ENCODE assay signal across 18 mouse cellular contexts in the genomic region with DNA sequence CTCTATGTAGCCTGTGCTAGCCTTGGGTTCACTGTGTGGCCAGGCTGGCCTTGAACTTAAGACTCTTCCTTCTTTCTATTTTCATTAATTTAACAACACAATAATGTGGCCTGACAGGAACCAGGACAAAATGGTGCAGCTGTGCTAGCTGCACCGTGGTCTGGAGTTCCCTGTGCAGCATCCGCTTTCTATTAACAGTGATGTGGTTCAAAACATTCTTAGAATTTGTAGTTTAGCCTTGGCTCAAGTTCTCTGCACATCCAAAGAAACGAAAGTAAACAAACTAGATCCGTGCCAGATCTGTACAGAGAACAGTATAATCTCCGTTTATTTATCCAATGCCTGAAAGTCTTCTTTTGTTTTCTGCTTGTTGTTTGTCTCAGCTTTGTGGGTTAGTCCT.
"Had no signal": no experiment of that assay in that cellular context is flagged by ENCODE, and none has a peak within 500 bp of the region (broad histone marks: within the 10 kb centered on the region; RNA-seq: fewer than 3 reads in every experiment).

No protein-coding gene starts in this region.

- H3K4me1 ChIP-seq: liver, embryonic 15.5 days; lung, embryonic 15.5 days; midbrain, embryonic 12.5 days; neural tube, embryonic 12.5 days; stomach, embryonic 15.5 days had no signal

- H3K27ac ChIP-seq: liver, embryonic 15.5 days; lung, embryonic 15.5 days; macrophage; midbrain, embryonic 12.5 days; neural tube, embryonic 12.5 days; stomach, embryonic 15.5 days; stomach, postnatal 0 days had no signal

- ATAC-seq: liver, postnatal 0 days; lung, postnatal 0 days; midbrain, embryonic 16.5 days had no signal

- H3K9ac ChIP-seq: liver, embryonic 15.5 days; liver, postnatal 0 days; lung, embryonic 15.5 days; midbrain, embryonic 12.5 days; neural tube, embryonic 12.5 days; stomach, embryonic 15.5 days had no signal

- DNase-seq: liver, postnatal 0 days; lung, adult 2 months; lung, postnatal 14 days; lung, postnatal 36 days; midbrain, embryonic 14.5 days; right cerebral cortex, postnatal 14 days; thymus, adult 2 months; thymus, postnatal 25 days; thymus, postnatal 4 days had no signal

- H3K36me3 ChIP-seq: liver, embryonic 15.5 days; lung, embryonic 15.5 days; midbrain, embryonic 12.5 days; neural tube, embryonic 12.5 days; stomach, embryonic 15.5 days had no signal

- H3K4me2 ChIP-seq: liver, embryonic 15.5 days; lung, embryonic 15.5 days; midbrain, embryonic 12.5 days; neural tube, embryonic 12.5 days; stomach, embryonic 15.5 days had no signal

- H3K4me3 ChIP-seq: liver, embryonic 15.5 days; lung, embryonic 15.5 days; midbrain, embryonic 12.5 days; neural tube, embryonic 12.5 days; stomach, embryonic 15.5 days had no signal

- H3K27me3 ChIP-seq: liver, embryonic 15.5 days; lung, embryonic 15.5 days; midbrain, embryonic 12.5 days; neural tube, embryonic 12.5 days; stomach, embryonic 15.5 days had no signal

- H3K9me3 ChIP-seq: liver, embryonic 15.5 days; lung, embryonic 15.5 days; neural tube, embryonic 12.5 days; stomach, embryonic 15.5 days had no signal
